Mouse (Mus musculus) CD4-positive naive resting alpha-beta T cell, adult 76 days (primary cell): Measurements from ENCODE around the gene Ada. TPM values are rescaled to one million over a fixed set of nuclear protein-coding genes. Genes with fewer than 3 reads are reported as not detected.

ENCODE experiments used
- total RNA-seq: library from RNA; stranded (reverse); gene quantifications from one replicate; pipeline ENCODE4 v1.2.4, GENCODE M21; 2023

Gene Ada
- total RNA-seq: 8.4 TPM

DNA sequence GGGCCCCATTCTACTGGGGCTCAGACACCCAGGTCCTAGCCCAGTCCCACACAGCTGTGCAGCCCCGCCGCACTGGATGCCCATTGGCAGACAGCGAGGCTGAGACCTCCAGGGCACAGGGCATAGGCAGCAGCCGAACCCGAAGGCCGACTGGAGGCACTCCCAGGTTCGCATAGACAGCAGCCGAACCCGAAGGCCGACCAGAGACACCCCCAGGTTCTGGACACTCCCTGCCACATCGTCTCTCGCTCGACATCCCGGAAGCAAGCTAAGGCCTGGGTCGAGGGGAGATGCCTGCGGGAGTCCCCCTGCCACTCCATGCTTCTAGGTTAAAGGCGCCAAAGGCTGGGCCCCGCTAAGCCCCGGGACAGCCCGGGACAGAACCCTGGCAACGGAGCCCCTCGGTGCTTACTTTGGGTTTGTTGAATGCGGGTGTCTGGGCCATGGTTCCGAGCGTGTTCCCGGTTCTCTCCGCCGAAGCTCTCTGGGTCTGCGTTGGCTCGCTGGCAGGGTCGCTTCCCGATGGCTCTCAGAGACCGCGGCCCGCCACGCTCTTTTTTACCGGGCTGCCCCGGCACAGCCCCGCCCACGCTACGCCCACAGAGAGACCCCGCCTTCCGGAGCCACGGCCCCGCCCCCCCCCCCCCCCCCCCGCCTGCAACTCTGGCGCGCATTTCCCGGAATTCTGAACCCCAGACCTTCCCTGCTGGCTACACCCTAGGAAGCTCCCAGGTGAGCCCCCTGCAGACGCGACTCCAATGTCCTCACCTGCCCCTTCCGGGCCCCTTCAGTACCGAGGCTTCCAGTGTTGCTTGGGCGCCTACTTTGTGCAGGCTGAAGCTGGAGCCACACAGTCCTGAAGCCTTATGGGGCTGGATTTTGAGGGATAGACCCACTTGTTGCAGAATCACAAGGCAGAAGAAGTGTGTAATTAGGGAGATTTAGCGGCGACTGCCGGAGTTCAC lies at the start of gene Ada:
TSS of gene Ada (minus strand) at position 593 of the 965 bp plus-strand sequence.

Other genes starting within 250 kb of the Ada start
- not detected for gene Hnf4a, start 243.4 kb downstream of the Ada start, total RNA-seq
- 70.4 TPM for gene Ttpal, start 147.9 kb downstream of the Ada start, total RNA-seq
- gene Serinc3, start 105.1 kb downstream of the Ada start, total RNA-seq: 603 TPM
- 32.9 TPM for gene Pkig, start 91.9 kb downstream of the Ada start, total RNA-seq
- not detected for gene Ccn5, start 70.6 kb upstream of the Ada start, total RNA-seq
- gene Kcnk15, start 103.4 kb upstream of the Ada start, total RNA-seq: not detected
- not detected for gene Rims4, start 168.4 kb upstream of the Ada start, total RNA-seq
- 109 TPM for gene Ywhab, start 244.7 kb upstream of the Ada start, total RNA-seq